Mouse (Mus musculus) lung, postnatal 0 days (tissue): ENCODE measurements around the gene Opa3. TPM values are rescaled to one million over a fixed set of nuclear protein-coding genes. Genes with fewer than 3 reads are reported as not detected.

Experiments
- ATAC-seq: fragments of 200-750 bp; cut with Nextera tagmentation; 2 replicates; pipeline ENCODE4 v1.8.0; 2017; ENCODE audit warnings: moderate library complexity
- DNase-seq: peaks from one replicate; pipeline ENCODE4 v3.0.0-alpha.2; 2016; ENCODE audit warnings: low spot score
- H3K27ac ChIP-seq: fragments of 300-500 bp; sonication (generic); 2 replicates; pipeline ENCODE4 v1.5.1; 2014; ENCODE audit warnings: antibody characterized with exemption, mild to moderate bottlenecking, low read length, mixed read lengths
- H3K27me3 ChIP-seq: fragments of 300-500 bp; sonication (generic); replicated peaks from 2 replicates; pipeline ENCODE4 v1.6.1; 2014; ENCODE audit warnings: low read length, mixed read lengths; ENCODE audit not compliant: insufficient read depth
- H3K36me3 ChIP-seq: fragments of 300-500 bp; sonication (generic); 2 replicates; pipeline ENCODE4 v1.6.1; 2014; ENCODE audit warnings: low read length, mixed read lengths; ENCODE audit not compliant: insufficient read depth
- H3K4me1 ChIP-seq: fragments of 300-500 bp; sonication (generic); 2 replicates; pipeline ENCODE4 v1.6.1; 2014; ENCODE audit warnings: antibody characterized with exemption, low read depth, low read length, mixed read lengths; ENCODE audit not compliant: insufficient read depth
- H3K4me2 ChIP-seq: fragments of 300-500 bp; sonication (generic); replicated peaks from 2 replicates; pipeline ENCODE4 v1.6.1; 2014; ENCODE audit warnings: low read depth, mild to moderate bottlenecking, low read length, moderate library complexity, mixed read lengths
- H3K4me3 ChIP-seq: fragments of 300-500 bp; sonication (generic); 2 replicates; pipeline ENCODE4 v1.5.1; 2014; ENCODE audit warnings: low read depth, low read length
- H3K9ac ChIP-seq: fragments of 300-500 bp; sonication (generic); replicated peaks from 2 replicates; pipeline ENCODE4 v1.6.1; 2014; ENCODE audit warnings: low read depth, mild to moderate bottlenecking
- H3K9me3 ChIP-seq: fragments of 300-500 bp; sonication (generic); 2 replicates; pipeline ENCODE4 v1.6.1; 2016; ENCODE audit warnings: low read length, mixed read lengths
- CTCF ChIP-seq: IDR thresholded peaks from 2 replicates; pipeline ENCODE4 v1.5.1; 2016; ENCODE audit warnings: antibody characterized with exemption, mild to moderate bottlenecking
- EP300 ChIP-seq: IDR thresholded peaks from 2 replicates; pipeline ENCODE4 v1.6.1; 2016; ENCODE audit warnings: antibody characterized with exemption, mild to moderate bottlenecking, control low read depth
- WGBS: fragments of 180-500 bp; shearing (Covaris S2); extraction: QIAGEN DNeasy Blood & Tissue Kit; methylation state at CpG from one replicate; pipeline ENCODE4 v1.1.7; 2014; 5-methylcytosine and 5-hydroxymethylcytosine counted together
- polyA plus RNA-seq: library from polyadenylated mRNA; unstranded; fragments of >200 nt; fragmentation: Nextera tagmentation; extraction: Ambion mirVana; gene quantifications from 2 replicates; pipeline ENCODE4 v1.2.1, GENCODE M21; 2015

Opa3 gene
- polyA plus RNA-seq, 1 experiment from 2014 or later = 19.0 TPM

GRCm38 (mm10) chr7:19184250-19184649, 43.9 kb upstream of the Opa3 start:
- Histone ChIP-seq H3K9ac (no peak overlapping the region), H3K27ac (no peak overlapping the region), H3K4me3 (no peak overlapping the region), H3K4me1 (peaks cover 16% of the 10 kb centered on the region; the same call in 1 of the 2 replicates), H3K27me3 (0 out of 2 replicates have a peak, but pooled peaks cover 4% of the 10 kb centered on the region), H3K9me3 (no peaks in the 10 kb centered on the region), H3K36me3 (0 out of 2 replicates have a peak, but pooled peaks cover 5% of the 10 kb centered on the region), H3K4me2 (no peak overlapping the region)
- 82% methylated on average over 2 of the region's 2 CpGs for WGBS
- DNase-seq (no peak), ATAC-seq (no peak)
- TF ChIP-seq CTCF = no peak
- no peak for TF ChIP-seq EP300

DNA sequence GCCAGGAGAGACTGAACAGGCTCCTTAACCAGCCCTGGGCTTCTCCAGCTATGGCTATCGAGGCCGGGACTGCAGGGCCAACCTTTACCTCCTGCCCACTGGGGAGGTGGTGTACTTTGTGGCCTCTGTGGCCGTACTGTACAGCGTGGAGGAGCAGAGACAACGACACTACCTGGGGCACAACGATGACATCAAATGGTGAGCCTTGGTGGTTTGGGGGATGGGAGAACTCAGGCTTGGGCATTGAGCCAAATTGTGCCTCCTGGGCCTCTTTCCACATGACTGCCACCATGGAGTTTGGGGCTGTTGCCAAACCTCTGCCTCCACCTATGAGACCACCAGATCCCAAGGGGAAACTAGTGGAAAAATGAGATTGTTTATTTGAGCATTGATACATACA, 43.4 kb upstream of the Opa3 start:
- TF ChIP-seq EP300 = no peak
- TF ChIP-seq CTCF = no peak
- Histone ChIP-seq H3K27me3 (0 out of 2 replicates have a peak, but pooled peaks cover 4% of the 10 kb centered on the region), H3K4me1 (peaks cover 16% of the 10 kb centered on the region; the same call in 1 of the 2 replicates), H3K4me2 (no peak overlapping the region), H3K4me3 (no peak overlapping the region), H3K9ac (no peak overlapping the region), H3K36me3 (0 out of 2 replicates have a peak, but pooled peaks cover 5% of the 10 kb centered on the region), H3K9me3 (no peaks in the 10 kb centered on the region), H3K27ac (no peak overlapping the region)
- ATAC-seq (no peak), DNase-seq (no peak)
- WGBS = 69% methylated on average over 6 of the region's 6 CpGs

DNA sequence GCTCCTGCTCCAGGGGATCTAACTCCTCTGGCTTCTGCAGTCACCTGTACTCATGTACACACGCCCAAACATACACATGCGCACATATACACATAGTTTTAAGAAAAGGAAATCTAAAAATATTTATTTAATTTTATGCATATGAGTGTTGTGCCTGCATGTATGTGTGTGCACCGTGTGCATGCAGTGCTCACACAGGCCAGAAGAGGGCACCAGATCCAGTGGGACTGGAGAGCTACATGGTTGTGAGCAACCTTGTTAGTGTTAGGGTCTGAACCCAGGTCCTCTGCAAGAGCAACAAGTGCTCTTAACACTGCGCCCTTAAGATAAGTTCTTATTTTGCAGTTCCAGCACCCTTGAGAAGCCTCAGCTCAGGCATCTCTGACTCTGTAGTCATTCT, 33.5 kb upstream of the Opa3 start:
- TF ChIP-seq EP300 = no peak
- peak; percentile 41 for TF ChIP-seq CTCF
- DNase-seq = no peak
- 100% methylated on average over 4 of the region's 4 CpGs for WGBS
- no peak overlapping the region for H3K9ac ChIP-seq
- no peak overlapping the region for H3K27ac ChIP-seq
- H3K4me3 ChIP-seq = no peak overlapping the region
- ATAC-seq = no peak
- H3K4me2 ChIP-seq = no peak overlapping the region
- no peaks in the 10 kb centered on the region for H3K4me1 ChIP-seq
- no peaks in the 10 kb centered on the region for H3K9me3 ChIP-seq
- no peaks in the 10 kb centered on the region for H3K27me3 ChIP-seq
- 0 out of 2 replicates have a peak, but pooled peaks cover 6% of the 10 kb centered on the region for H3K36me3 ChIP-seq

GRCm38 (mm10) chr7:19196676-19197075, 31.5 kb upstream of the Opa3 start:
- Histone ChIP-seq H3K36me3 (0 out of 2 replicates have a peak, but pooled peaks cover 9% of the 10 kb centered on the region), H3K4me1 (no peaks in the 10 kb centered on the region), H3K27me3 (no peaks in the 10 kb centered on the region), H3K9me3 (no peaks in the 10 kb centered on the region), H3K4me2 (no peak overlapping the region), H3K27ac (no peak overlapping the region), H3K9ac (no peak overlapping the region), H3K4me3 (no peak overlapping the region)
- DNase-seq (no peak), ATAC-seq (no peak)
- WGBS = 51% methylated on average over 6 of the region's 6 CpGs
- TF ChIP-seq EP300 = no peak
- peak; percentile 71 for TF ChIP-seq CTCF

GRCm38 (mm10) chr7:19197985-19198384, 30.1 kb upstream of the Opa3 start:
- TF ChIP-seq EP300 = no peak
- peak; percentile 78 for TF ChIP-seq CTCF
- no peak overlapping the region for H3K27ac ChIP-seq
- H3K9me3 ChIP-seq = no peaks in the 10 kb centered on the region
- H3K4me2 ChIP-seq = no peak overlapping the region
- peaks cover 9% of the 10 kb centered on the region; the same call in 1 of the 2 replicates for H3K36me3 ChIP-seq
- H3K4me3 ChIP-seq = no peak overlapping the region
- H3K9ac ChIP-seq = no peak overlapping the region
- no peaks in the 10 kb centered on the region for H3K27me3 ChIP-seq
- no peaks in the 10 kb centered on the region for H3K4me1 ChIP-seq
- WGBS = 47% methylated on average over 2 of the region's 2 CpGs
- ATAC-seq = no peak
- no peak for DNase-seq

- no peaks in the 10 kb centered on the region for H3K4me1 ChIP-seq
- 71% methylated on average over 15 of the region's 15 CpGs for WGBS
- no peak overlapping the region for H3K4me2 ChIP-seq
- H3K27me3 ChIP-seq = no peaks in the 10 kb centered on the region
- TF ChIP-seq EP300 (no peak), CTCF (no peak)
- ATAC-seq (no peak), DNase-seq (no peak)
- H3K36me3 ChIP-seq = peaks cover 12% of the 10 kb centered on the region
- H3K27ac ChIP-seq = no peak overlapping the region
- H3K9ac ChIP-seq = no peak overlapping the region
- no peaks in the 10 kb centered on the region for H3K9me3 ChIP-seq
- no peak overlapping the region for H3K4me3 ChIP-seq
Measured at GRCm38 (mm10) chr7:19201660-19202059, 26.5 kb upstream of the Opa3 start.
